Mouse (Mus musculus) midbrain, embryonic 11.5 days (tissue): ENCODE measurements around the gene Phf7. TPM values are rescaled to one million over a fixed set of nuclear protein-coding genes. Genes with fewer than 3 reads are reported as not detected.

ENCODE experiments used
- ATAC-seq: fragments of 200-750 bp; cut with Nextera tagmentation; 2 replicates; pipeline ENCODE4 v1.8.0; 2017; ENCODE audit warnings: moderate TSS enrichment, moderate library complexity; ENCODE audit not compliant: low FRiP score
- DNase-seq: peaks from one replicate; pipeline ENCODE4 v3.0.0; 2015; ENCODE audit warnings: low spot score; ENCODE audit errors: missing footprints
- H3K27ac ChIP-seq: fragments of 300-500 bp; sonication (generic); 2 replicates; pipeline ENCODE4 v1.5.1; 2014; ENCODE audit warnings: low read depth, low read length
- H3K27me3 ChIP-seq: fragments of 300-500 bp; sonication (generic); 2 replicates; pipeline ENCODE4 v1.6.1; 2014; ENCODE audit warnings: mild to moderate bottlenecking, low read length, moderate library complexity, mixed read lengths; ENCODE audit not compliant: control insufficient read depth, insufficient read depth
- H3K36me3 ChIP-seq: fragments of 300-500 bp; sonication (generic); 2 replicates; pipeline ENCODE4 v1.6.1; 2014; ENCODE audit warnings: mild to moderate bottlenecking, low read length, moderate library complexity, mixed read lengths; ENCODE audit not compliant: control insufficient read depth, insufficient read depth
- H3K4me1 ChIP-seq: fragments of 300-500 bp; sonication (generic); 2 replicates; pipeline ENCODE4 v1.6.1; 2014; ENCODE audit warnings: low read length; ENCODE audit not compliant: control insufficient read depth, insufficient read depth
- H3K4me2 ChIP-seq: fragments of 300-500 bp; sonication (generic); 2 replicates; pipeline ENCODE4 v1.6.1; 2014; ENCODE audit warnings: mild to moderate bottlenecking, moderate library complexity
- H3K4me3 ChIP-seq: fragments of 300-500 bp; sonication (generic); 2 replicates; pipeline ENCODE4 v1.5.1; 2014; ENCODE audit warnings: low read depth, low read length
- H3K9ac ChIP-seq: fragments of 300-500 bp; sonication (generic); 2 replicates; pipeline ENCODE4 v1.6.1; 2014; ENCODE audit warnings: low read length
- H3K9me3 ChIP-seq: fragments of 300-500 bp; sonication (generic); 2 replicates; pipeline ENCODE4 v1.6.1; 2016; ENCODE audit warnings: low read length; ENCODE audit not compliant: control insufficient read depth
- WGBS: fragments of 180-500 bp; shearing (Covaris S2); extraction: QIAGEN DNeasy Blood & Tissue Kit; methylation state at CpG from one replicate; pipeline ENCODE4 v1.1.7; 2014; 5-methylcytosine and 5-hydroxymethylcytosine counted together
- polyA plus RNA-seq: library from polyadenylated mRNA; unstranded; fragments of >200 nt; fragmentation: Nextera tagmentation; extraction: Ambion mirVana; gene quantifications from 2 replicates; pipeline ENCODE4 v1.2.1, GENCODE M21; 2014

The Phf7 gene
- polyA plus RNA-seq, 1 experiment from 2014 or later = 14.3 TPM

DNA sequence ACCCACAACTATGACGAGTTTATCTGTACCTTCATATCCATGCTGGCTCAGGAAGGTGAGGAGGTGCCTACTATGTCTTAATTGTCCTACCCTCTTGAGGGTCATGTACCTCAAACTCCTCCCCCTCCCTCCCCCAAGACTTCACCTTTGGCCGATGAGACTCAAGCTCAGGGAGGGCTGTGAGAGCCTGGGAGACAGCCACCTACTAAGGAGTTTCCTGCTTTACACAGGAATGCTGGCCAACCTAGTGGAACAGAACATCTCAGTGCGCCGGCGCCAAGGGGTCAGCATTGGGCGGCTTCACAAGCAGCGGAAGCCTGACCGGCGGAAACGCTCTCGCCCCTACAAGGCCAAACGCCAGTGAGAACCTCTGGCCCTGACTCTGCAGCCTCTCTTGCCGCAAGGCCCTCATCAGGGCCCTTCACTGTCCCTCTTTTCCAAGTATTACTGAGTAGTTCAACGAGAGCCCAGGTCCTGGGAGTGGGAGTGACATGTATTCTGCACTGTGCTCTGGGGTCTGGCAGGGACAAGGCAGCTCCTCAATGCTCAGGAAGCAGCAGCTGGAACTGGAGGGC lies 7.4 kb upstream of the Phf7 start:
- no peak overlapping the region for H3K4me2 ChIP-seq
- ATAC-seq = no peak
- no peak overlapping the region for H3K27ac ChIP-seq
- no peak overlapping the region for H3K9ac ChIP-seq
- no peaks in the 10 kb centered on the region for H3K27me3 ChIP-seq
- WGBS = 96% methylated on average over 14 of the region's 14 CpGs
- no peak for DNase-seq
- no peak overlapping the region for H3K4me3 ChIP-seq
- H3K9me3 ChIP-seq = no peaks in the 10 kb centered on the region
- H3K4me1 ChIP-seq = no peaks in the 10 kb centered on the region
- peaks cover 56% of the 10 kb centered on the region for H3K36me3 ChIP-seq

- Histone ChIP-seq H3K27me3 (no peaks in the 10 kb centered on the region), H3K9me3 (no peaks in the 10 kb centered on the region), H3K36me3 (peaks cover 28% of the 10 kb centered on the region), H3K27ac (no peak overlapping the region), H3K4me1 (peaks cover 11% of the 10 kb centered on the region; the same call in 1 of the 2 replicates), H3K9ac (peak overlapping the region; percentile 96), H3K4me3 (peak overlapping the region; percentile 98), H3K4me2 (peak overlapping the region; percentile 91)
- WGBS = 86% methylated on average over 5 of the region's 5 CpGs
- DNase-seq = peak; percentile 56
- no peak for ATAC-seq
Observed at GRCm38 (mm10) chr14:31252091-31252490, 974 bp upstream of the Phf7 start.

- Histone ChIP-seq H3K9ac (peak overlapping the region; percentile 96), H3K27ac (peak overlapping the region; percentile 14; the same call in 1 of the 2 replicates), H3K4me1 (peaks cover 11% of the 10 kb centered on the region; the same call in 1 of the 2 replicates), H3K4me3 (peak overlapping the region; percentile 98), H3K9me3 (no peaks in the 10 kb centered on the region), H3K36me3 (peaks cover 24% of the 10 kb centered on the region), H3K4me2 (peak overlapping the region; percentile 91), H3K27me3 (no peaks in the 10 kb centered on the region)
- no peak for DNase-seq
- 3% methylated on average over 18 of the region's 18 CpGs for WGBS
- ATAC-seq = no peak
Observed at GRCm38 (mm10) chr14:31251626-31252025, 509 bp upstream of the Phf7 start.

DNA sequence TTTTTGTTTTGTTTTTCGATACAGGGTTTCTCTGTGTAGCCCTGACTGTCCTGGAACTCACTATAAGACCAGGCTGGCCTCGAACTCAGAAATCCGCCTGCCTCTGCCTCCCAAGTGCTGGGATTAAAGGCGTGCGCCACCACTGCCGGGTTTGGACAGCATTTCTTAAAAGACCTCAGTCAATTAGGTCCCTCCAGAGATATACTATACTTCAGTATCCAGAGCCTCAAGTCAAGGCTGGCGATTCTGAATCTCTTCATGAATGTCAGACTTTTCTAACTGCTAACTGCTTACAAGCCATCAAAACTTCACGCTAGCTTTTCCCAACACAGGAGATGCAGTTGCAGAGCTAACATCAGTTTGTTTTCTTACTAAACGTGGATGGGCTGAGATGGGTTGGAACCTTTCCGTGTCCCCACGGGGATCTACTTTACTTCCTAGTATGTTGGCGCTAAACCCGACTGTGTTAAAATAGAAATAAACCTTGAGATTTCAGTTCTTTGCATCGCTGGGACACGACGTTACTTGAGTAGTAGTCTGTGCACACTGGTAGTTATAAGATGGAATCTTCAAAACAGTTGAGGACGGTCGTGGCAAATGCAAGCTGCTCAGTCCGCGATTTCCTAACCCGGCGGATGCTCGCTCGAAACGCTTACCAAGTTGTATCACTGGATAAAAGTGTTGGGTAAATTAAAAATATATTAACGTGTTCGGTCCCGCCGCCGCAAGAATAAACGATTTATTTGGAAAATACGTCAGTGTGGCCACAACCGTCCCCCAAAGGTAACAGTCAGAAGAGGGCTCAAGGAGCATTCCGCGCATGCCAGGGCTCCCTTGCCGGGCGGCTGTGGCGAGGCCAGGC lies 664 bp downstream of the Phf7 start:
- peak overlapping the region; percentile 71 for H3K27ac ChIP-seq
- H3K36me3 ChIP-seq = peaks cover 13% of the 10 kb centered on the region
- DNase-seq (no peak), ATAC-seq (no peak)
- H3K9me3 ChIP-seq = no peaks in the 10 kb centered on the region
- no peaks in the 10 kb centered on the region for H3K27me3 ChIP-seq
- WGBS = 22% methylated on average over 38 of the region's 38 CpGs
- peaks cover 11% of the 10 kb centered on the region; the same call in 1 of the 2 replicates for H3K4me1 ChIP-seq
- H3K9ac ChIP-seq = peak overlapping the region; percentile 96
- H3K4me2 ChIP-seq = peak overlapping the region; percentile 91
- H3K4me3 ChIP-seq = peak overlapping the region; percentile 98

DNA sequence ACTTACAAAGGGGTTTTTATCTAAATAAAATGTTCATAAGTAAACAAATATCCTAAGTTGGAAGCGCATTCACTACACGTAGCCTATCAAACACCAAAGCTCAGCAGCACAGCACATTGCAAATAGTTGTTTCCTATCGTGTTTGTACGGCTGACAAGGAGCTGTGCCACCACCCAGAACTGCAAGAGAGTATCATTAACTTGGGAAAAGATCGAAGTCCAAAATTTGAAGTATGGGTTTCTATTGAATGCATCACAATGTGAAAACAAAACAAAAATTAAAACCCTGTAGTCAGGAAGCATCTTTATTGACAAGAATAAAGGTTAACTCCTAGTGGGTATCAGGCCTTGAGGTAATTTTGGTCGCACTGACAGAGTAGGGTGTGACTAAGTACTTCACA lies 2.7 kb downstream of the Phf7 start:
- Histone ChIP-seq H3K4me3 (no peak overlapping the region), H3K36me3 (no peaks in the 10 kb centered on the region), H3K27ac (no peak overlapping the region), H3K4me2 (no peak overlapping the region), H3K4me1 (peaks cover 11% of the 10 kb centered on the region; the same call in 1 of the 2 replicates), H3K9me3 (no peaks in the 10 kb centered on the region), H3K9ac (no peak overlapping the region), H3K27me3 (no peaks in the 10 kb centered on the region)
- 90% methylated on average over 6 of the region's 6 CpGs for WGBS
- no peak for DNase-seq
- ATAC-seq = no peak

DNA sequence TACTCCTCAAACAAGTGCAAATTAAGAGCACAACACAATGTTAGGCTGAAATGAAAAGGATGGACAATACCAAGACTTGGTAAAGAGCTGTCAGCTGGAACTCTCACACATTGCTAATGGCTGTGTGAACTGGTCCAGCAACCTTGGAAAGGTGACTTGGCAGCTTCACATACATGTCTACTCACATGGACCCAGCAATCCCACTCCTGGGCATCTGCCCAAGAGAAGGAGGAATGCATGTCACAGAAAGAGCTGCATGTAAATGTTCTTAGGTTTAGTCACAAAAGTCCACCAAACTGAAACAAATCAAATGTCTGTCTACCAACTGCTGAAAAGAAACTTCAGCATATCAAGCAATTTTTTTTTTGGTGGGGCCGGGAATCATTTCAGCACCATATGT lies 5.2 kb downstream of the Phf7 start:
- Histone ChIP-seq H3K9ac (no peak overlapping the region), H3K27me3 (no peaks in the 10 kb centered on the region), H3K36me3 (no peaks in the 10 kb centered on the region), H3K4me2 (no peak overlapping the region), H3K9me3 (no peaks in the 10 kb centered on the region), H3K4me1 (peaks cover 3% of the 10 kb centered on the region; the same call in 1 of the 2 replicates), H3K4me3 (no peak overlapping the region), H3K27ac (no peak overlapping the region)
- WGBS = 84% methylated on average over 1 of the region's 1 CpGs
- no peak for DNase-seq
- ATAC-seq = no peak

- 89% methylated on average over 1 of the region's 1 CpGs for WGBS
- Histone ChIP-seq H3K4me3 (no peak overlapping the region), H3K27ac (no peak overlapping the region), H3K27me3 (no peaks in the 10 kb centered on the region), H3K4me2 (no peak overlapping the region), H3K9ac (no peak overlapping the region), H3K36me3 (no peaks in the 10 kb centered on the region), H3K9me3 (no peaks in the 10 kb centered on the region), H3K4me1 (no peaks in the 10 kb centered on the region)
- ATAC-seq (no peak), DNase-seq (no peak)
Observed at GRCm38 (mm10) chr14:31244777-31245176, 6.3 kb downstream of the Phf7 start.

GRCm38 (mm10) chr14:31240528-31240927 lies 10.6 kb downstream of the Phf7 start:
- Histone ChIP-seq H3K4me2 (no peak overlapping the region), H3K9ac (no peak overlapping the region), H3K4me1 (no peaks in the 10 kb centered on the region), H3K27me3 (no peaks in the 10 kb centered on the region), H3K36me3 (no peaks in the 10 kb centered on the region), H3K9me3 (no peaks in the 10 kb centered on the region), H3K4me3 (no peak overlapping the region), H3K27ac (no peak overlapping the region)
- ATAC-seq = no peak
- WGBS = 74% methylated on average over 3 of the region's 3 CpGs
- DNase-seq = no peak
